Mouse (Mus musculus) layer of hippocampus, adult 9-10 months (tissue): ENCODE measurements around the gene Cep44.
A peak's percentile ranks its signal among the peaks of the same experiment; 100 is the strongest.

Experiments
- DNase-seq: peaks from one replicate; pipeline ENCODE4 v3.0.0; 2022; ENCODE audit warnings: low spot score

Cep44 gene

GRCm38 (mm10) chr8:56550558-56551360 lies at the start of gene Cep44, which contains the start of gene Fbxo8:
Gene Cep44 (minus strand): TSS chr8:56551047.
Gene Fbxo8 (plus strand): TSS chr8:56551090.
- DNase-seq, result peak; percentile 73

- no peak for DNase-seq
Measured at GRCm38 (mm10) chr8:56591502-56591901, 40.7 kb upstream of the Cep44 start.

- DNase-seq, result no peak
Measured at GRCm38 (mm10) chr8:56591084-56591483, 40.2 kb upstream of the Cep44 start.

GRCm38 (mm10) chr8:56589004-56589403 lies 38.2 kb upstream of the Cep44 start:
- no peak for DNase-seq

GRCm38 (mm10) chr8:56582841-56583240 lies 32.0 kb upstream of the Cep44 start:
- no peak for DNase-seq

GRCm38 (mm10) chr8:56580918-56581317 lies 30.1 kb upstream of the Cep44 start:
- no peak for DNase-seq

- no peak for DNase-seq
Measured at GRCm38 (mm10) chr8:56566856-56567255, 16.0 kb upstream of the Cep44 start.

GRCm38 (mm10) chr8:56564399-56565047 lies 13.7 kb upstream of the Cep44 start:
- no peak for DNase-seq

- DNase-seq, result no peak
Measured at GRCm38 (mm10) chr8:56552551-56553103, 1.8 kb upstream of the Cep44 start.

- no peak for DNase-seq
Measured at GRCm38 (mm10) chr8:56552045-56552444, 1.2 kb upstream of the Cep44 start.

GRCm38 (mm10) chr8:56551361-56551852 lies 560 bp upstream of the Cep44 start:
- DNase-seq, result peak; percentile 99

- no peak for DNase-seq
Measured at GRCm38 (mm10) chr8:56547866-56548265, 3.0 kb downstream of the Cep44 start.

GRCm38 (mm10) chr8:56540706-56541105 lies 10.1 kb downstream of the Cep44 start:
- DNase-seq, result no peak

- peak; percentile 43 for DNase-seq
Measured at GRCm38 (mm10) chr8:56530359-56530758, 20.5 kb downstream of the Cep44 start.

- DNase-seq, result no peak
Measured at GRCm38 (mm10) chr8:56528869-56529268, 22.0 kb downstream of the Cep44 start.

- no peak for DNase-seq
Measured at GRCm38 (mm10) chr8:56521051-56521450, 29.8 kb downstream of the Cep44 start.

- no peak for DNase-seq
Measured at GRCm38 (mm10) chr8:56520249-56520648, 30.6 kb downstream of the Cep44 start.

GRCm38 (mm10) chr8:56518848-56519247 lies 32.0 kb downstream of the Cep44 start:
- DNase-seq, result no peak

- DNase-seq, result no peak
Measured at GRCm38 (mm10) chr8:56508952-56509479, 41.8 kb downstream of the Cep44 start.

GRCm38 (mm10) chr8:56508318-56508951 lies 42.4 kb downstream of the Cep44 start:
- no peak for DNase-seq

GRCm38 (mm10) chr8:56501911-56502310 lies 48.9 kb downstream of the Cep44 start:
- no peak for DNase-seq

GRCm38 (mm10) chr8:56489496-56489895 lies 61.4 kb downstream of the Cep44 start:
- DNase-seq, result no peak
